Mouse (Mus musculus) right cerebral cortex, postnatal 25 days (tissue): ENCODE measurements around the gene Pcgf2.
"Not testable (repeated sequence)": the region's sequence is repeated elsewhere in the genome, so short reads cannot be mapped to it uniquely, and the experiment has no call there.

Source experiments
- DNase-seq: peaks from one replicate; pipeline ENCODE4 v3.0.0; 2022

Gene Pcgf2

GRCm38 (mm10) chr11:97717369-97718280 lies 17.3 kb upstream of the Pcgf2 start:
- DNase-seq: no peak

- DNase-seq: no peak
Observed at GRCm38 (mm10) chr11:97716021-97716420, 15.7 kb upstream of the Pcgf2 start.

- DNase-seq: peak; percentile 38
Observed at GRCm38 (mm10) chr11:97714784-97715760, 14.8 kb upstream of the Pcgf2 start.

- DNase-seq: no peak
Observed at GRCm38 (mm10) chr11:97714356-97714755, 14.1 kb upstream of the Pcgf2 start.

GRCm38 (mm10) chr11:97713896-97714295 lies 13.6 kb upstream of the Pcgf2 start:
- DNase-seq: no peak

GRCm38 (mm10) chr11:97712286-97712685 lies 12.0 kb upstream of the Pcgf2 start:
- DNase-seq: no peak

- no peak for DNase-seq
Observed at GRCm38 (mm10) chr11:97711200-97711900, 11.1 kb upstream of the Pcgf2 start.

GRCm38 (mm10) chr11:97710067-97710466 lies 9.8 kb upstream of the Pcgf2 start:
- DNase-seq: not testable (repeated sequence)

GRCm38 (mm10) chr11:97703039-97703826 lies 2.9 kb upstream of the Pcgf2 start, which contains the start of gene Psmb3:
TSS of gene Psmb3 (plus strand) at chr11:97703399.
- DNase-seq: peak; percentile 98

GRCm38 (mm10) chr11:97702393-97702745 lies 2.1 kb upstream of the Pcgf2 start:
- DNase-seq: peak; percentile 87

GRCm38 (mm10) chr11:97701581-97702392 lies 1.5 kb upstream of the Pcgf2 start:
- DNase-seq: no peak

- no peak for DNase-seq
Observed at GRCm38 (mm10) chr11:97700746-97701580, 666 bp upstream of the Pcgf2 start.

GRCm38 (mm10) chr11:97699626-97700002 lies 683 bp downstream of the Pcgf2 start:
- DNase-seq: peak; percentile 82

GRCm38 (mm10) chr11:97698741-97699611 lies 1.3 kb downstream of the Pcgf2 start:
- DNase-seq: peak; percentile 48

GRCm38 (mm10) chr11:97697891-97698529 lies 2.3 kb downstream of the Pcgf2 start:
- no peak for DNase-seq

- DNase-seq: no peak
Observed at GRCm38 (mm10) chr11:97697199-97697890, 3.0 kb downstream of the Pcgf2 start.

- no peak for DNase-seq
Observed at GRCm38 (mm10) chr11:97696669-97697068, 3.6 kb downstream of the Pcgf2 start.
